Mouse (Mus musculus) erythroblast, embryonic 14.5 days (primary cell): ENCODE data around the gene Prkrip1.

Source experiments
- GATA1 ChIP-seq: IDR thresholded peaks from 2 replicates; pipeline ENCODE4 v1.6.1; 2012; ENCODE audit warnings: low read length, inconsistent platforms, mixed read lengths
- TAL1 ChIP-seq: IDR thresholded peaks from 3 replicates; pipeline ENCODE4 v1.6.1; 2012; ENCODE audit warnings: low read length, inconsistent platforms, mixed read lengths

- TF ChIP-seq GATA1 (no peak), TAL1 (no peak)
These were observed 25.8 kb downstream of the Prkrip1 start for GRCm38 (mm10) chr5:136172939-136173338.
